Mouse (Mus musculus): ENCODE data around the gene Olfr1501.
"Not testable (repeated sequence)": the region's sequence is repeated elsewhere in the genome, so short reads cannot be mapped to it uniquely, and the experiment has no call there.

The Olfr1501 gene

DNA sequence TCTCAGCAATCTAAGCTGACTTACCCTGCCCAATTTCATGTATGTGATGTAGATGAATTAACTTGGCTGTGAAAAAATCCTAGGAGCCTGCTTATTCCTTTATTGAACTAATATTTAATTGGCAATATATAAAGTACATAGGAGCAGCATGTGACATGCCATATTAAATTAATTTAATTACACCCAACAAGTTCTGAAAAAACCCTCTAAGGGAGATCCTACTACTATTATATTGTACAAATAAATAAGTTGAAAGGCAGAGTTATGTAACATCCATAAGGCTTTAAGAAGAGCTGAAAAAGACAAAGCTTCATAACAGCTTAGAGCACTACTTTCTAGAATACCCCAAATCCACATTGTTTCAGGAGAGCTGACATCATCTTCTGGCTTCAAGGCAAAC is at the start of gene Olfr1501:
Olfr1501 (minus strand) TSS at position 101 of the 400 bp plus-strand sequence.
- in situ Hi-C loops (cut with MboI; ENCODE audit: low pct_unique_long_range_greater_than_20kb in 1 of 2, low sequenced_read_pairs in 2 of 2, unreplicated experiment in 1 of 2) = not testable (repeated sequence)

DNA sequence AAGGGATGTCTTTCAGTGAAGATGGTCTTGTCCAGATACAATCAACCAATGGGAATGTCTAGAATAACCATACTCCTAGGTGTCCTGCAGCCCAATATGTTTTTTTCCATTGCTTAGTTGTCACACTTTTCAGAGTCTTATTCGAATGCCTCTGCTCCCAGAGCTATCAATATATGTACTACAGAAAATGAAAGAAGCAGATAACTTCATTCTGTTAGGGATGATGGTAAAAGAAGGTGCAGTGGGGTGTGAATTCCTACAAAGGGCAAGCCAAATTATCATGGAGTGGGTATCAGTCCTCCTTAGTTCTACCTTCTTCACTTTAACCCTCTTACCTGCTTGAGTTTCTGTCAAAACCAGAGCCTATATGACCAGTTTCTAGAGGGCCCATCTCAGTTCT is 47.3 kb upstream of the Olfr1501 start, which contains the start of gene Olfr1504:
Olfr1504 (minus strand) TSS at position 101 of the 400 bp plus-strand sequence.
- in situ Hi-C loops (cut with MboI; ENCODE audit: low pct_unique_long_range_greater_than_20kb in 1 of 2, low sequenced_read_pairs in 2 of 2, unreplicated experiment in 1 of 2) = no loop called here

DNA sequence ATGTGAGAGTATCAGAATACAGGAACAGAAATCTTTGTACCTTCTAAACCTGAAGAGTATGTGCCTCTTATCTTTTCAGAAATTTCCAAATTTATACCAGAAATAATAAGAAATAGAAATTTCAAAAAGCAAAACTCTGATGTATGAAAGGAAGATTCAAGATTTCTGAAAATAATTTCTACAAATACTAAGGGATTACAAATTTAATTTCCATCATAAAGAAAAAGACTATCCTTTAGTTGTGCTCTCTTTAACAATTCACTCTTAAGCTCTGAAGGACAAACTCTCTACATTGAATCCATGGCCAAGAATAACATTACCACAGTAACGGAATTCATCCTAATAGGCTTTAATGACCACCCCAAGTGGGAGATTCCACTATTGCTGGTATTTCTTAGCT is 11.0 kb upstream of the Olfr1501 start, which contains the start of gene Olfr1502:
Olfr1502 (plus strand) TSS at position 301 of the 400 bp plus-strand sequence.
- in situ Hi-C loops (cut with MboI; ENCODE audit: low pct_unique_long_range_greater_than_20kb in 1 of 2, low sequenced_read_pairs in 2 of 2, unreplicated experiment in 1 of 2) = no loop called here

DNA sequence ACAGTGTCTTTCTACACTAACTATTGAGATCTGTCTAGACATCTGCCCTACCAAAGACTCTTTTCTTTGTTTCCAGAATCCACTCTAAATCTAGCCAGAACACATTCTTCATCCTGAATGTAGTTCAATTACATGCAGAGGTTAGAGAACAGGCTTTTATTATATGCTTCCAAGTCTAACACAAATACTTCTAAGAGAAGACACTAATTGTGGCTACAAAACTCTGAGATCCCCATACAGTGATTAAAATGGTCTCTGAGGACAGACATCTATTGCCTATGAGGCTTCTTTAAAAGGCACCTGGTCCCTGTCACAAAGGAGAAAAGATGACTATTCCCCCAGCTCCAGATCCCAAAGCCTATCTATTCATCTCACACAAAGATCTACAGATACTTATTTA is 20.1 kb downstream of the Olfr1501 start, which contains the start of gene Olfr1500:
Olfr1500 (minus strand) TSS at position 101 of the 400 bp plus-strand sequence.
- in situ Hi-C loops (cut with MboI; ENCODE audit: low pct_unique_long_range_greater_than_20kb in 1 of 2, low sequenced_read_pairs in 2 of 2, unreplicated experiment in 1 of 2) = no loop called here

DNA sequence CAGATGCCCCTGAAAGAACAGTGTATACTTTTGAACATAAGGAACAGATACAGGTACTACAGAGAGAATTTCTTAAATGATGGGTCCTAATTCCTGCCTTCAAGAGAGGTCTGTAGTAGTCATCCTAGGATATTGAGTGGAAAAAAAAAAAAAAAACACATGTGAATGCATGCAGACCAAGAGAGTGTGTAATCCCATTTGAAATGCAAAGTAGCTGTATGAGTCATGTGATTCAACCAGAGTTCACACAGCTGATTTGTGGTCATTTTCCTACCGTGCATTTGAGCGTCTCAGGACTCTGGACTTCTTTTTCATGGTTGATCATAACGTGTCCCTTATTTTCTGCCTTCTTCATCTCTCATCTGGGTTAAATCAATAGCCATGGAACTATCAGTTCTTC is 22.0 kb downstream of the Olfr1501 start:
- in situ Hi-C loops (cut with MboI; ENCODE audit: low pct_unique_long_range_greater_than_20kb in 1 of 2, low sequenced_read_pairs in 2 of 2, unreplicated experiment in 1 of 2) = no loop called here

DNA sequence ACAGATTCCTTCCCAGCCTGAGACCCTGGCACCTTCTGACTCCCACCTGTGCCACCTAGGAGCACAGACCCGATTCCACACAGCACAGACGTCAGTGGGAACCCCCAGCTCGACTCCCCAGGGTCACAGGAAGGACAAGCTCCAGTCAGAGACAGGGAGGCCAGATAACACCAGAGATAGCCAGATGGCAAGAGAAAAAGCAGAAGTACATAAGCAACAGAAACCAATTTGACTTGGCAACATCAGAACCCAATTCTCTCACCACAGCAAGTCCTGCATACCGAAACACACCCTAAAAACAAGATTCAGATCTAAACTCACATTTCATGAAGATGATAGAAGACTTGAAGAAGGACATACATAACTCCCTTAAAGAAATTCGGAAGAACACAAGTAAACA is 29.6 kb downstream of the Olfr1501 start:
- in situ Hi-C loops (cut with MboI; ENCODE audit: low pct_unique_long_range_greater_than_20kb in 1 of 2, low sequenced_read_pairs in 2 of 2, unreplicated experiment in 1 of 2) = no loop called here

DNA sequence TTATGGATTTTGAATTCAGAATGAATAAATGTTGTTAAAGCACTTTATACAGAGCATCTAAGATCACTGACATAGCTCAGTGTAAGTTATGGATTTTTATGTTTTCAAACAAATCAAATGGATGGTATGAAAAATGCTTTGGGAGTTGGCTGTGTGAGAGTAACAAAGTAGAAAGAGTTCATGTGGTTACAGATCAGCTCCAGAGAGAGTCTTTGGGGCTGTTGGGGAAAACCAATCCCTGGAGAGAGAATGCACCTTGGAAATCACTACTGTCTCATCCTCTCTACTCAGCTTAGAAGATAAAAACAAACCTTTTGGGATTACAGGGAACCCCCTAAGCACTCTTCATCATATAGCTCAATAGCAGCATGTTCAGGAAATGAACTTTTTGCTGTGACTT is 31.1 kb downstream of the Olfr1501 start, which contains the start of gene Olfr1499:
Olfr1499 (minus strand) TSS at position 101 of the 400 bp plus-strand sequence.
- in situ Hi-C loops (cut with MboI; ENCODE audit: low pct_unique_long_range_greater_than_20kb in 1 of 2, low sequenced_read_pairs in 2 of 2, unreplicated experiment in 1 of 2) = no loop called here

DNA sequence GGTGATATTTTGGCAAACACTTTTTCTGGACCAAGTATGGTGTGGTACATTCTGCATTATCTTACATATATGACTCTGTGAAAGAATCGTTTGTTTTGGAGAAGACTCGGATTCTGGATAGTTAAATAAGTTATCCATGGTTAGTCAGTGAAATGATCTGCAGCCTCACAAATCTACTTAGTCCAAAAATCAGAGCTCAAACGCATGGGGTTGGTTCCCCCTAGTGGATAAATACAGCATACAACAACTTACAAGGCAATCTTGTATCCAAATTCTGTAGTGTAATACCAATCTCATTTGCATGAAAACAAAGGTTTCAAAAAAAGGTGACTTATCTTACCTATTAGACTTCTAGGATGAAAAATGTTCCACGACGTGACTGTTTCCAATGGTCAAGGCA is 31.7 kb downstream of the Olfr1501 start:
- in situ Hi-C loops (cut with MboI; ENCODE audit: low pct_unique_long_range_greater_than_20kb in 1 of 2, low sequenced_read_pairs in 2 of 2, unreplicated experiment in 1 of 2) = no loop called here

DNA sequence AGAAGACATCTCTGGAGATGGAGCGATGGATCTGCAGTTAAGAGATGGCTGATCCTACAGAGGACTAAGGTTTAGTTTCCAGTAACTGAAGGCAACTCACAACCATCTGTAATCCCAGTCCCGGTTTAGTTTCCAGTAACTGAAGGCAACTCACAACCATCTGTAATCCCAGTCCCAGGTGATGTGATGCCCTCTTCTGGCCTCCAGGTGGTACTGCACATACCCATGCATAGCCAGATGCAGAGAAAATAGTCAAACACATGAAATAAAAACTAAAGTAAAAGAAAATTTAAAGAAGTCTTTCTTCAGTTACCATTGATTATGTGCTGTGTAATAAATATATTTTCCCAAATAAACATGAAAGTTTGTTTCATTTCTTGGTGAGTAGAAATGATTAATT is 37.7 kb downstream of the Olfr1501 start:
- in situ Hi-C loops (cut with MboI; ENCODE audit: low pct_unique_long_range_greater_than_20kb in 1 of 2, low sequenced_read_pairs in 2 of 2, unreplicated experiment in 1 of 2) = no loop called here

DNA sequence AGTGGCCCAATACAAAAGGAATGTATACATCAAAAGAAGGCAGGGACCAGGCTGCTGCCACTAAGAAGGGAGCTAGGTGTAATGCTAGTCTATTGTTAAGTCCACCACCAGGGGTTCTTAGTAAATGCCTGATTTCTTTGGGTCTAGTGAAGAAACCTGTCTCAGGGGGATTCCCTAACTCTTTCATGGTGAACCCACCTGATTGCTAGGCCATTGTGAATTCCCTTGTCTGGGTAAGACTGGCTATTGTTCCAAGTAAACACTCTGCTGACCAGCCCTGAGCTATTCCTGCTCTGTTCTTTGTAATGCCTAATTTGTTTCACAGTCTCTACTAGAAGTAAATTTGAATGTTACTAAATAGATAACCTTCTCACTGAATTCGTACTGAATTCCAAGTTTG is 45.0 kb downstream of the Olfr1501 start:
- in situ Hi-C loops (cut with MboI; ENCODE audit: low pct_unique_long_range_greater_than_20kb in 1 of 2, low sequenced_read_pairs in 2 of 2, unreplicated experiment in 1 of 2) = not testable (repeated sequence)

DNA sequence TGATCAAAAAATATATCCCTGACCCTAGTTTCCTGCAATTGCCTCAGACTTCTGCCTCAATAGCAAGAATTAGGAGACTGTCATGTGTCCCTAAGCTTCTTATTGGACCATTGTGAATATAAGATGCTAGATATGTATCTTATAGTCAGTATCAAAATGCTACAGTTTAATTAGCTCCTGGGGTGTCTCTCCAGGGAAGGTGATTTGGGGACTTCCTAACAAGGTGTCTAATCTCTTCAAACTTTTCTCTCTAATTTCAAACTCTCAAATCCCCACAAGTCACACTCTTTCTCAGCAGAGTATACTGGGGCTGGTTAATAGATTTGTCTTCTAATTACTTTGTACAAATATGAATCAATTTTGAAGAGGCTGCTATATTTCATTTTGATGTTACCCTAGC is 52.4 kb downstream of the Olfr1501 start, which contains the start of gene Olfr1497:
Olfr1497 (minus strand) TSS at position 101 of the 400 bp plus-strand sequence.
- in situ Hi-C loops (cut with MboI; ENCODE audit: low pct_unique_long_range_greater_than_20kb in 1 of 2, low sequenced_read_pairs in 2 of 2, unreplicated experiment in 1 of 2) = no loop called here
